Mouse (Mus musculus) neural tube, embryonic 12.5 days (tissue): ENCODE measurements around the gene C1qtnf2. TPM values are rescaled to one million over a fixed set of nuclear protein-coding genes. Genes with fewer than 3 reads are reported as not detected.

Source experiments
- ATAC-seq: fragments of 200-750 bp; cut with Nextera tagmentation; 2 replicates; pipeline ENCODE4 v1.8.0; 2017; ENCODE audit warnings: low read depth, mild to moderate bottlenecking, moderate TSS enrichment, moderate library complexity; ENCODE audit not compliant: low FRiP score
- H3K27ac ChIP-seq: fragments of 300-500 bp; sonication (generic); 2 replicates; pipeline ENCODE4 v1.5.1; 2016
- H3K27me3 ChIP-seq: fragments of 300-500 bp; sonication (generic); replicated peaks from 2 replicates; pipeline ENCODE4 v1.6.1; 2016; ENCODE audit warnings: mild to moderate bottlenecking
- H3K36me3 ChIP-seq: fragments of 300-500 bp; sonication (generic); 2 replicates; pipeline ENCODE4 v1.6.1; 2016; ENCODE audit warnings: mild to moderate bottlenecking
- H3K4me1 ChIP-seq: fragments of 300-500 bp; sonication (generic); 2 replicates; pipeline ENCODE4 v1.6.1; 2016
- H3K4me2 ChIP-seq: fragments of 300-500 bp; sonication (generic); replicated peaks from 2 replicates; pipeline ENCODE4 v1.6.1; 2016; ENCODE audit warnings: mild to moderate bottlenecking
- H3K4me3 ChIP-seq: fragments of 300-500 bp; sonication (generic); 2 replicates; pipeline ENCODE4 v1.5.1; 2016
- H3K9ac ChIP-seq: fragments of 300-500 bp; sonication (generic); 2 replicates; pipeline ENCODE4 v1.6.1; 2016; ENCODE audit warnings: mild to moderate bottlenecking
- H3K9me3 ChIP-seq: fragments of 300-500 bp; sonication (generic); 2 replicates; pipeline ENCODE4 v1.6.1; 2016; ENCODE audit warnings: mild to moderate bottlenecking
- WGBS: fragments of 180-500 bp; shearing (Covaris S2); methylation state at CpG from one replicate; pipeline ENCODE4 v1.1.7; 2016; 5-methylcytosine and 5-hydroxymethylcytosine counted together
- polyA plus RNA-seq: library from polyadenylated mRNA; unstranded; fragments of >200 nt; fragmentation: Nextera tagmentation; extraction: Ambion mirVana; gene quantifications from 2 replicates; pipeline ENCODE4 v1.2.1, GENCODE M21; 2016

C1qtnf2 gene
- polyA plus RNA-seq, 1 experiment from 2014 or later, result 6.3 TPM

- H3K27me3 ChIP-seq, result no peaks in the 10 kb centered on the region
- H3K4me3 ChIP-seq, result no peak overlapping the region
- no peak overlapping the region for H3K4me2 ChIP-seq
- H3K9me3 ChIP-seq, result no peaks in the 10 kb centered on the region
- H3K9ac ChIP-seq, result no peak overlapping the region
- ATAC-seq, result no peak
- no peak overlapping the region for H3K27ac ChIP-seq
- 93% methylated on average over 9 of the region's 9 CpGs for WGBS
- no peaks in the 10 kb centered on the region; the same call in 1 of the 2 replicates for H3K4me1 ChIP-seq
- H3K36me3 ChIP-seq, result no peaks in the 10 kb centered on the region
Observed at GRCm38 (mm10) chr11:43485855-43486254, 11.8 kb downstream of the C1qtnf2 start.

- Histone ChIP-seq H3K4me1 (no peaks in the 10 kb centered on the region), H3K27me3 (no peaks in the 10 kb centered on the region), H3K27ac (no peak overlapping the region), H3K4me3 (no peak overlapping the region), H3K9ac (no peak overlapping the region), H3K36me3 (no peaks in the 10 kb centered on the region), H3K4me2 (no peak overlapping the region), H3K9me3 (no peaks in the 10 kb centered on the region)
- no peak for ATAC-seq
- WGBS, result 34% methylated on average over 7 of the region's 7 CpGs
Observed at GRCm38 (mm10) chr11:43492663-43493062, 18.6 kb downstream of the C1qtnf2 start.

GRCm38 (mm10) chr11:43493815-43494409 lies 19.8 kb downstream of the C1qtnf2 start:
- no peak overlapping the region for H3K9ac ChIP-seq
- WGBS, result 21% methylated on average over 6 of the region's 6 CpGs

GRCm38 (mm10) chr11:43495037-43495436 lies 21.0 kb downstream of the C1qtnf2 start:
- 47% methylated on average over 8 of the region's 8 CpGs for WGBS
- H3K36me3 ChIP-seq, result no peaks in the 10 kb centered on the region; the same call in 1 of the 2 replicates
- H3K4me1 ChIP-seq, result no peaks in the 10 kb centered on the region
- peak; percentile 39 for ATAC-seq
- peaks cover 5% of the 10 kb centered on the region; the same call in 1 of the 2 replicates for H3K9me3 ChIP-seq
- H3K27me3 ChIP-seq, result no peaks in the 10 kb centered on the region
- H3K4me3 ChIP-seq, result no peak overlapping the region
- H3K27ac ChIP-seq, result no peak overlapping the region
- H3K4me2 ChIP-seq, result no peak overlapping the region
- no peak overlapping the region for H3K9ac ChIP-seq

More at GRCm38 (mm10) chr11:43493815-43494409, 19.8 kb downstream of the C1qtnf2 start:
- Histone ChIP-seq H3K4me3 (no peak overlapping the region), H3K36me3 (no peaks in the 10 kb centered on the region; the same call in 1 of the 2 replicates), H3K9me3 (peaks cover 5% of the 10 kb centered on the region; the same call in 1 of the 2 replicates), H3K27ac (no peak overlapping the region), H3K4me2 (no peak overlapping the region), H3K4me1 (no peaks in the 10 kb centered on the region), H3K27me3 (no peaks in the 10 kb centered on the region)
- ATAC-seq, result peak; percentile 89

GRCm38 (mm10) chr11:43495532-43495931 lies 21.5 kb downstream of the C1qtnf2 start:
- WGBS, result 62% methylated on average over 3 of the region's 3 CpGs
- Histone ChIP-seq H3K27me3 (no peaks in the 10 kb centered on the region), H3K9ac (no peak overlapping the region), H3K36me3 (no peaks in the 10 kb centered on the region; the same call in 1 of the 2 replicates), H3K4me2 (no peak overlapping the region), H3K27ac (no peak overlapping the region), H3K4me1 (no peaks in the 10 kb centered on the region), H3K9me3 (peaks cover 5% of the 10 kb centered on the region; the same call in 1 of the 2 replicates), H3K4me3 (no peak overlapping the region)
- ATAC-seq, result no peak

GRCm38 (mm10) chr11:43501256-43501655 lies 27.2 kb downstream of the C1qtnf2 start:
- Histone ChIP-seq H3K4me3 (no peak overlapping the region), H3K9ac (no peak overlapping the region), H3K9me3 (peaks cover 5% of the 10 kb centered on the region; the same call in 1 of the 2 replicates), H3K4me1 (no peaks in the 10 kb centered on the region), H3K27ac (no peak overlapping the region), H3K4me2 (no peak overlapping the region), H3K36me3 (no peaks in the 10 kb centered on the region; the same call in 1 of the 2 replicates), H3K27me3 (no peaks in the 10 kb centered on the region)
- ATAC-seq, result no peak
- WGBS, result 85% methylated on average over 6 of the region's 6 CpGs

GRCm38 (mm10) chr11:43505188-43505587 lies 31.1 kb downstream of the C1qtnf2 start:
- Histone ChIP-seq H3K27me3 (no peaks in the 10 kb centered on the region), H3K4me3 (no peak overlapping the region), H3K27ac (no peak overlapping the region), H3K4me2 (no peak overlapping the region), H3K9ac (no peak overlapping the region), H3K4me1 (no peaks in the 10 kb centered on the region), H3K36me3 (no peaks in the 10 kb centered on the region), H3K9me3 (no peaks in the 10 kb centered on the region)
- 90% methylated on average over 7 of the region's 7 CpGs for WGBS
- ATAC-seq, result no peak

- Histone ChIP-seq H3K4me3 (no peak overlapping the region), H3K9me3 (no peaks in the 10 kb centered on the region), H3K36me3 (no peaks in the 10 kb centered on the region), H3K27ac (no peak overlapping the region), H3K27me3 (no peaks in the 10 kb centered on the region), H3K9ac (no peak overlapping the region), H3K4me2 (no peak overlapping the region), H3K4me1 (no peaks in the 10 kb centered on the region)
- 90% methylated on average over 6 of the region's 6 CpGs for WGBS
- ATAC-seq, result no peak
Observed at GRCm38 (mm10) chr11:43507976-43508375, 33.9 kb downstream of the C1qtnf2 start.

- no peak for ATAC-seq
- no peak overlapping the region for H3K4me2 ChIP-seq
- no peak overlapping the region for H3K9ac ChIP-seq
- H3K36me3 ChIP-seq, result no peaks in the 10 kb centered on the region
- H3K9me3 ChIP-seq, result no peaks in the 10 kb centered on the region
- 97% methylated on average over 5 of the region's 5 CpGs for WGBS
- no peak overlapping the region for H3K4me3 ChIP-seq
- no peak overlapping the region for H3K27ac ChIP-seq
- no peaks in the 10 kb centered on the region for H3K4me1 ChIP-seq
- no peaks in the 10 kb centered on the region for H3K27me3 ChIP-seq
Observed at GRCm38 (mm10) chr11:43509878-43510277, 35.8 kb downstream of the C1qtnf2 start.

- Histone ChIP-seq H3K4me1 (no peaks in the 10 kb centered on the region), H3K9me3 (no peaks in the 10 kb centered on the region), H3K9ac (no peak overlapping the region), H3K4me3 (no peak overlapping the region), H3K27me3 (no peaks in the 10 kb centered on the region), H3K27ac (no peak overlapping the region), H3K4me2 (no peak overlapping the region), H3K36me3 (no peaks in the 10 kb centered on the region)
- no peak for ATAC-seq
- WGBS, result 76% methylated on average over 2 of the region's 2 CpGs
Observed at GRCm38 (mm10) chr11:43512661-43513190, 38.6 kb downstream of the C1qtnf2 start.

GRCm38 (mm10) chr11:43516344-43517021 lies 42.4 kb downstream of the C1qtnf2 start:
- no peaks in the 10 kb centered on the region for H3K9me3 ChIP-seq
- H3K27ac ChIP-seq, result no peak overlapping the region
- no peaks in the 10 kb centered on the region for H3K4me1 ChIP-seq
- no peak overlapping the region for H3K4me2 ChIP-seq
- no peaks in the 10 kb centered on the region for H3K27me3 ChIP-seq
- ATAC-seq, result peak; percentile 58
- H3K9ac ChIP-seq, result no peak overlapping the region
- WGBS, result 39% methylated on average over 8 of the region's 8 CpGs
- H3K36me3 ChIP-seq, result no peaks in the 10 kb centered on the region
- no peak overlapping the region for H3K4me3 ChIP-seq

GRCm38 (mm10) chr11:43517641-43518040 lies 43.6 kb downstream of the C1qtnf2 start:
- Histone ChIP-seq H3K9ac (no peak overlapping the region), H3K4me3 (no peak overlapping the region), H3K36me3 (no peaks in the 10 kb centered on the region), H3K27ac (no peak overlapping the region), H3K4me1 (no peaks in the 10 kb centered on the region), H3K4me2 (no peak overlapping the region), H3K9me3 (no peaks in the 10 kb centered on the region), H3K27me3 (no peaks in the 10 kb centered on the region)
- WGBS, result 75% methylated on average over 11 of the region's 11 CpGs
- ATAC-seq, result no peak
